Mouse (Mus musculus): Measurements from ENCODE around the gene Raly.
"Not testable (repeated sequence)": the region's sequence is repeated elsewhere in the genome, so short reads cannot be mapped to it uniquely, and the experiment has no call there.

Raly gene

GRCm38 (mm10) chr2:154836537-154836936, 45.6 kb downstream of the Raly start:
- no peak for DNase-seq (ENCODE audit: low read depth, low spot score)

GRCm38 (mm10) chr2:154848086-154848485, 57.2 kb downstream of the Raly start:
- DNase-seq (ENCODE audit: low read depth, low spot score) = no peak

GRCm38 (mm10) chr2:154855383-154855782, 64.5 kb downstream of the Raly start:
- DNase-seq (ENCODE audit: low read depth, low spot score) = peak; percentile 40

DNA sequence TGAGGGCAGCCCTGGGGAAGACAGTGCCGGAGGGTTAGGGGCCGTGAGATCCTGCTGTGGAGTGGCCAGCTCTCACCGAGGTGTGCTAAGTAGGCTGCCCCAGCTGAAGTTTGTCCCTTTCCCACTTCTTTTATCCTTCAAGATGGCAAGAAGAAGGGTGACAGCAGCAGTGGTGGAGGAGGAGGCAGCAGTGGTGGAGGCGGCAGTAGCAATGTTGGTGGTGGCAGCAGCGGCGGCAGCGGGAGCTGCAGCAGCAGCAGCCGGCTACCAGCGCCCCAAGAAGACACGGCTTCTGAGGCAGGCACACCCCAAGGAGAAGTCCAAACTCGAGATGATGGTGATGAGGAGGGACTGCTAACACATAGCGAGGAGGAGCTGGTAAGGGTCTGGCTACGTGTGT, 72.8 kb downstream of the Raly start:
- DNase-seq (ENCODE audit: low read depth, low spot score) = no peak

DNA sequence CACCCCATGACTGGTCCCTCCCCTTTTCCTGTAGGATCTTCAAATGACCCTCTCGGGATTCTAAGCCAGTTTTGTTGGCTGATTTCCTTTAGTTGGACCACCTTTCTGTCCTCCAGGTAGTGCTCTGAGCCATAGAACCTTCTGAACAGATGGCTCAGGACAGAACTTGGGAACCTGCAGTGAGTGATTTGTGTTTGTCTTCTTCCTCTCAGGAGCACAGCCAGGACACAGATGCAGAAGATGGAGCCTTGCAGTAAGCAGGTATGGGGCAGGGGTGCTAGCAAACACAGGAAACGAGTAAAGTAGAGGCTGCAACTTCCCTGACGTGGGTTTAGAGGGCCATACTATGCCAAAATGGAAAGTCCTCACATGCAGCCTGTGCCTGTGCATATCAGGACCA, 74.8 kb downstream of the Raly start:
- no peak for DNase-seq (ENCODE audit: low read depth, low spot score)

GRCm38 (mm10) chr2:154868106-154868505, 77.2 kb downstream of the Raly start:
- DNase-seq (ENCODE audit: low read depth, low spot score) = no peak

DNA sequence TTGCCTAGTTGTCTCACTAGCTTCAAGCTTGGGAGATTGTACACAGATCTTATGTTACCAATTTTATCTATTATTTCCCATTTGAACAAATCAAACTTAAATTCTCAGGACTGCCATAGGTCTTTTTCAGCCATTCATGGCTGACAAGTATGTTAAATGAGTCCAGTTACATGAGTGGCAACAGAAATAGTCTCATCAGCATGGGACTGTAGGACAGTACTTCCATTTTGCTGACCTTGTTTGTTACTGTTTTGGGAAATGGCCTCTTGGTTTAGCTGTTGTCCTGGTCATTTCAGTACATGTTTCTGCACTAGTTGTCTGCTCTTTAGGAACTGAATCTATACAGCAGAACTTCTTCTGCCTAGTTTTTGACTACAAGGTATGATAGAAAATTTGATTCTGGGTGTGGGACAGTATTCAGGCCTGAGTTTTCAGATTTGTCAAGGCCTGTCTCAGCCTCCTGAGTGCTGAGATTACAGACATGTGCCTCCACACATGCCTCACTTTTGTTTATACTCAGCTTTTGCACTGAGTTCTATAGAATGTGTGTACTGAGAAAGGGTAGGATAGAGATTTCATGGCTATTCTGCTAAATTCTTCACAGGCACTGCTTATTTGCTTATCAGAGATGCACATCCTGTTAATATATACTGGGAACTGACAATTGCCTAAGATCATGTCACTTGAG, 79.2 kb downstream of the Raly start:
- DNase-seq (ENCODE audit: low read depth, low spot score) = no peak

DNA sequence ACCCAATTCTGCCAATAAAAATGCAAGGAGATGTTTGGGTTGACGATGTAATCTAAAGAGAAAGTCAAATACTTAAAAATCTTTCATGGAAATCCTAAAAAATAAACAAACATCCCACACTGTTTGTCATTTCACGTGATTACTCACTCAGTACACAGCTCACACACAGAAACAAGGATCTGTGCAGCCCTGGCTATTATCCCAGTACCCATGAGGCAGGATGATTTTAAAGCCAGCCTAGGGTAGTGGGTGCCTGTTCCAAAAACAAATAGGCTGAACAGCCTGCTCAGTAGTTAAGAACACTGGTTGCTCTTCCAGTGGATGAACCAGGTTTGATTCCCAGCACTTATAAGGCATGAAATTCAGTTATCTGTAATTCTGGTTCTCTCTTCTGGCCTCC, 85.7 kb downstream of the Raly start:
- no peak for DNase-seq (ENCODE audit: low read depth, low spot score)

- DNase-seq (ENCODE audit: low read depth, low spot score) = no peak
Observed at GRCm38 (mm10) chr2:154891585-154891984, 100.7 kb downstream of the Raly start.

- DNase-seq (ENCODE audit: low read depth, low spot score) = peak; percentile 93
Observed at GRCm38 (mm10) chr2:154892201-154893044, 101.5 kb downstream of the Raly start, which contains the start of gene Eif2s2. Eif2s2 (minus strand) TSS chr2:154892935.

DNA sequence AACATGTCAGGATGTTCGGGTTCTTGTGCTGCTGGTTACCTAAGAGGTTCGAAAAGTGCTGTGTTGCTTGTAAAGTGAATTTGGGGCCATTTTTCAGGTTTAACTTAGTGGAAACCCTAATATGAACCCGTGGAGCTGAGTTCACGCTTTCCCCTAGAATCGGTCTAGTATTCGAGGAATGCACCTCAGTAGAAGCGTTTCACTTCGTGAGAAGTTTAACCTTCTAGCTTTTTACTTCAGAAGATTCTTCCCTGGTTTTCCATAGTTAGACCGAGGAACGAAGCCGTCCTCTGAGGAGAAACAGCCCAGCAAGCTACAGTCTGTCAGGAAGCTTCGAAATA, 102.1 kb downstream of the Raly start:
- no peak for DNase-seq (ENCODE audit: low read depth, low spot score)

GRCm38 (mm10) chr2:154893548-154893947, 102.7 kb downstream of the Raly start:
- DNase-seq (ENCODE audit: low read depth, low spot score) = no peak

- DNase-seq (ENCODE audit: low read depth, low spot score) = not testable (repeated sequence)
Observed at GRCm38 (mm10) chr2:154899004-154899403, 108.1 kb downstream of the Raly start.

DNA sequence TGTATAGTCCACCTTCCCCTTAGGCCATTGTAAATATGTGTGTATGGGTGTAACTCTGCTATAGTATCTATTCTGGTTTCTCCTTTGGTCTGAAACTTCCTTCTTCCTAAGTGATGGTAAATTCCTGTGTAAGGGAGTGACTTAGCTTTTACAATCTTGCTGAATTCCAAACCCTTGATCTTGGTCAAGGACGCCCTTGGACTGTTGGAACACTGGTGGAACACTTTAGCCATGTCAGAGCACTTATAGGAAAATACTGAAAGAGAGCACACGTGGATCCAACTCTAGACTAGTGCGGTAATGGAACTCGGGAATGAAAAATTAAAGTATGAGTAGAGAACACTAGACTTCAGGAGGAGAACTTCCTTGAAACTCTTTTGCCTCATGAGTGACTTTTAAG, 108.5 kb downstream of the Raly start:
- not testable (repeated sequence) for DNase-seq (ENCODE audit: low read depth, low spot score)

DNA sequence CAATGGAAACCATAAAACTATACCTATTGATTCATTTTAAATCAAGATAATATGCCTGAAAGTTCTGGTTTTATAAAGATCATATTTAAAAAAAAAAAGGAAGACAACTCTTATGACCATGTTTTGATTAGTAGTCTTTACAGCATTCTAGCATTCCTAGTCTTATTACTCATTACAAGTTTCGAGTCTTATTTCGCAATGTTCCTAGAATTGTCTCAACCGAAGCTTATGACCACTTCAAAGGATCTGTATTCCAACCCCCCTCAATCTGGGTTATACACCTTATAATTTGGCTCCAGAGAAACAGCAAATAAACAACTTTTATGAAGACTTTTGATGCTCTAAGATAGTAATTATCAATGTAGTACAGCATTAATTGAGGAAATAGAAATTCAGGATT, 111.2 kb downstream of the Raly start:
- DNase-seq (ENCODE audit: low read depth, low spot score) = no peak

GRCm38 (mm10) chr2:154905796-154906195, 114.9 kb downstream of the Raly start:
- DNase-seq (ENCODE audit: low read depth, low spot score) = no peak

GRCm38 (mm10) chr2:154908223-154908622, 117.3 kb downstream of the Raly start:
- DNase-seq (ENCODE audit: low read depth, low spot score) = not testable (repeated sequence)

DNA sequence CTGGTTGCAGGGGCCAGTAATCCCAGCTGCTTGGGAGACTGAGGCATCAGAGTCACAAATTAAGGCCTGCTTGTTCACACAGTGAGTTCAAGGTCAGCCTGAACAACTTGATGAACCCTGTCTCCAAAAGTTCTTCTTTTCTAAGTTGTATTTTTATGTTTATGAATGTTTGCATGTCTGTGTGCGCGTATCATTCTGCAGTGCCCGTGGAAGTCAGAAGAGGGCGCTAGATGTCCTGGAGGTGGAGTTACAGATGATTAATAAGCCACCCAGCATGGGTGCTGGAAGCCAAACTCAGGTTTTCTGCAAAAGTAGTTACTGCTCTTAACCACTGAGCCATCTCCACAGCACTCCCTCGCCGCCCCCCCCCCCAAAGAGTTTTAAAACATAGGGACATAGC, 118.9 kb downstream of the Raly start:
- DNase-seq (ENCODE audit: low read depth, low spot score) = no peak

DNA sequence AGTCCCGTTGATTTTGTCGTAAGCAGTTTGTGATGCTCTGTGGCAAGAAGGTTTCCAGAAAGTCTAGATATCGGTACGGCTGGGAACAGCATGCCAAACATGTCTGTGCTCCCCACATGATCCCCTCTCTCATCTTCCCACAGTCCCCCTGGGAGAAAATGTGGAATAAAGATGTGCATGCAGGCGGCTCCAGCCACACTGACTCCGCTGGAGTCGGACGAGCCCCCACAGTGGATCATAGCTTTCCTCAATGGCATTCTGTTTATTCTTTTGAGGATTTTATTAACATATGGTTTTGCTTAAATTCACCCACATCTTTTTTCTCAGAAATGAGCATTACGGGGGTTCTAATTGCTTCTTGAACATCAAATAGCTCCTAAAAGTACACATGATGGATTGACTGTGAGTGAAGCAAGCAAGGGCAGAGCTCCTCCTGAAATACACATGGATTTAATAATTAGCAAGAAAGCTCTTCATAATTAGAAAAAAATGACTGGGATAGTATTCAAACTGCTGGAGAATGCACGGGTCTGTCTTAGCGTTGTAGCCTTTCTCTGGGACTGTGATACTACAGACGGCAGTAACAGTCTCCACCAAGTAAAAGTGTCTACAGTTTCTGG, 125.1 kb downstream of the Raly start:
- DNase-seq (ENCODE audit: low read depth, low spot score) = no peak

- no peak for DNase-seq (ENCODE audit: low read depth, low spot score)
Observed at GRCm38 (mm10) chr2:154916547-154916946, 125.7 kb downstream of the Raly start.
